Mouse (Mus musculus) heart, postnatal 0 days (tissue): Measurements from ENCODE around the gene H2-DMb1.

Experiments
- CTCF ChIP-seq: IDR thresholded peaks from 2 replicates; pipeline ENCODE4 v1.5.1; 2016; ENCODE audit warnings: antibody characterized with exemption, control low read depth, low read depth
- EP300 ChIP-seq: IDR thresholded peaks from 2 replicates; pipeline ENCODE4 v1.6.1; 2016; ENCODE audit warnings: antibody characterized with exemption, low read depth

GRCm38 (mm10) chr17:34196941-34197894, 44.3 kb downstream of the H2-DMb1 start, which contains the start of gene Psmb8:
- TF ChIP-seq EP300, result no peak
- no peak for TF ChIP-seq CTCF
